Mouse (Mus musculus): ENCODE data around the gene Pou4f1. TPM values are rescaled to one million over a fixed set of nuclear protein-coding genes. Genes with fewer than 3 reads are reported as not detected.
"Not testable (repeated sequence)": the region's sequence is repeated elsewhere in the genome, so short reads cannot be mapped to it uniquely, and the experiment has no call there.

Gene Pou4f1
- total RNA-seq (2022) = 1 to 10 TPM in 1 of 4 experiments, under 1 TPM in 3; 0.13 to 1.0 (median 0.51) TPM

GRCm38 (mm10) chr14:104467966-104468622 lies at the start of gene Pou4f1:
Gene Pou4f1, minus strand, starts transcription at chr14:104467999.
- no peak for DNase-seq

DNA sequence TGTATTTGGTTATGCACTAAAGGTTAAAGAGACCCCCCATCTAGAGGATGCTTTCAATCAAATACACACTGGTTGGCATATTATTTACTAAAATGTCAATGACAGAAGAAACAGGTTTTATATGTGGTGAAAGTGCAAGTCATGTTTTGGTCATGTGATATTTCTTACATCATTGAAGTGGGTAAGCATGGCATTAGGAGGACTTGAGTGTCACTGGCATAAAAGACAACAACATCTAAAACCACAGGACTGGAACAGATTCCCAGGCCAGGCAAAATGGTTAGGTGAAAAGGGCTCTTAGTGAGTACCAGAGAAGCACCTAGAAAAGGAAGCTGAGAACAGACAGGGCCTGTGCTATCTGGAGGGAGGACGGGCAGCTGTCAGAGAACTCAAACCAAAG lies 43.9 kb upstream of the Pou4f1 start:
- no peak for DNase-seq

DNA sequence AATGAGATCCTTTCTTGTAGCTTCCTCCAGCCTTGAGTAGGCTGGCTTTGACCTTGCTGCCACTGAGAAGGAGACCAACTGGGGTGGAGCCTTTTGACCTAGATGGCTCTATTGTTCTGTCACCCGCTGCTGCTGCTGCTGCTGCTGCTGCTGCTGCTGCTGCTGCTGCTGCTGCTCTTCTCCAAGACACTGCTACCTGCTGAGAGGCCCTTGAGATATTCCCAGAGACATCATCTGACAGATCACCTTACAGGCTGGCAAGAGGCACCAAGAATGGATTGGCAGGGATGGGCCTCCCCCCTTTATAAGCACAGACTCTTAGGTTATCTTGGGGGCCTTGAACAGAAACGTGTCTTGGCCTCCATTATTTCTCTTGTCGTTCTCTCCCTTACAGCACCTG lies 35.0 kb upstream of the Pou4f1 start:
- DNase-seq = not testable (repeated sequence)

DNA sequence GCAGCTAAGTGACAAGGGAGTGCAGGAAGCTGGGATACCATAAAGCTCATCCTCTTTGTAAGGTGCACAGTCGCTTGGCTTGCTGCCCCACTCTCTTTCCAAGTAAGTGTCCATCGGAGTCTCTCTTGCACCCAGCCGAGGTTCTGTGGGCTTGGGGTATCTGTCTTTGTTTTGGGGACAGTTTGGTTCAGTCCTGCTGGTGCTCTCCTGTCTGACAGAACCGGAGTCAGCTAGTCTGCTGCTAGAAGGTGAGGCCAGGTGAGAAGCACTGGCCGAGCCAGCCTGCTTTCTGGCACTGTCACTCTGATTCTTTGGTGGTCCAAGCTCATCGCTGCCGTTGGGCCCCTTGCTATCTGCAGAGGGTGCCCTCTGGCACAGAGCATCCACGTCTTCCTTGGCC lies 12.0 kb upstream of the Pou4f1 start:
- DNase-seq = no peak

- DNase-seq = no peak
These were observed 10.8 kb upstream of the Pou4f1 start for GRCm38 (mm10) chr14:104478593-104478992.

- DNase-seq = no peak
These were observed 9.8 kb upstream of the Pou4f1 start for GRCm38 (mm10) chr14:104477616-104478015.

GRCm38 (mm10) chr14:104475438-104475837 lies 7.6 kb upstream of the Pou4f1 start:
- no peak for DNase-seq

GRCm38 (mm10) chr14:104468623-104468970 lies 798 bp upstream of the Pou4f1 start:
- no peak for DNase-seq

- no peak for DNase-seq
These were observed 450 bp downstream of the Pou4f1 start for GRCm38 (mm10) chr14:104467133-104467965.

DNA sequence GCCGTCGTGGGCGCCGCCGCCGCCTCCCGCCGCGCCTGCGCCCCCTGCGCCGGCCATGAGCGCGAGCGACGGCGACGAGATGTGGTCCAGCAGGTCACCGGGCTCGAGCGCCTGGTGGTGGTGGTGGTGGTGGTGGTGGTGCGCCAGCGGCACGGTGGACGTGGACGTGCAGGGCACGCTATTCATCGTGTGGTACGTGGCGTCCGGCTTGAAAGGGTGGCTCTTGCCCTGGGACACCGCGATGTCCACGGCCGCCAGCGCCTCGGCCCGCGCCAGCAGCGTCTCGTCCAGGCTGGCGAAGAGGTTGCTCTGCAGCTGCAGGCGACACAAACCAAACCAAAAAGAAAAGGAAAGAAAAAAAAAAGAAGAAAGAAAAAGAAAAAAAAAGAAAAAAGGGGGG lies 1.2 kb downstream of the Pou4f1 start:
- no peak for DNase-seq

DNA sequence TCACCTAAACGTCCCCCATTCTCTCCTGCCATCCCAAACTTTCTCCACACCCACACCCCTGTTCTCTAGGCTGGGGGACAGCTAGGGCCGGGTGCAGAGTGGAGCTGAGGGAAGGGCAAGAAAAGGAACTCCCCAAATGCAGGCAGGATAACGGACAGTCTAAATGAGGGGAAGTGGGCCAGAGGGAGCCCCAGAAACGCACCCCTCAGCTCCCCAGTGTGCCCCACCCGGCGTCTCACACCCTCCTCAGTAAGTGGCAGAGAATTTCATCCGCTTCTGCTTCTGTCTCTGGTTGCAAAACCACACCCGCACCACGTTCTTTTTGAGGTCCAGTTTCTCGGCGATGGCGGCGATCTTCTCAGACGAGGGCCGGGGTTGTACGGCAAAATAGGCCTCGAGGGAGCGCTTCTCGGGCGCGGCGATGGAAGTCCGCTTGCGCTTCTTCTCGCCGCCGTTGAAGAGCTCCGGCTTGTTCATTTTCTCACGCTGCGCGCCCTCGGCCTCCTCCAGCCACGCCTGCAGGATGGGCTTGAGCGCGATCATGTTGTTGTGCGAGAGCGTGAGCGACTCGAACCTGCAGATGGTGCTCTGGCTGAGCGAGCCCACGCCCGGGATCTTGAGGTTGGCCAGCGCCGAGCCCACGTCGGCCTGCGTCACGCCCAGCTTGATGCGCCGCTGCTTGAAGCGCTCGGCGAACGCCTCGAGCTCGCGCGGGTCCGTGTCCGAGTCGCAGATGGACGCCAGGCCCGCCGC lies 2.1 kb downstream of the Pou4f1 start:
- no peak for DNase-seq

GRCm38 (mm10) chr14:104464841-104465240 lies 3.0 kb downstream of the Pou4f1 start:
- DNase-seq = no peak

- no peak for DNase-seq
These were observed 4.1 kb downstream of the Pou4f1 start for GRCm38 (mm10) chr14:104463631-104464250.

DNA sequence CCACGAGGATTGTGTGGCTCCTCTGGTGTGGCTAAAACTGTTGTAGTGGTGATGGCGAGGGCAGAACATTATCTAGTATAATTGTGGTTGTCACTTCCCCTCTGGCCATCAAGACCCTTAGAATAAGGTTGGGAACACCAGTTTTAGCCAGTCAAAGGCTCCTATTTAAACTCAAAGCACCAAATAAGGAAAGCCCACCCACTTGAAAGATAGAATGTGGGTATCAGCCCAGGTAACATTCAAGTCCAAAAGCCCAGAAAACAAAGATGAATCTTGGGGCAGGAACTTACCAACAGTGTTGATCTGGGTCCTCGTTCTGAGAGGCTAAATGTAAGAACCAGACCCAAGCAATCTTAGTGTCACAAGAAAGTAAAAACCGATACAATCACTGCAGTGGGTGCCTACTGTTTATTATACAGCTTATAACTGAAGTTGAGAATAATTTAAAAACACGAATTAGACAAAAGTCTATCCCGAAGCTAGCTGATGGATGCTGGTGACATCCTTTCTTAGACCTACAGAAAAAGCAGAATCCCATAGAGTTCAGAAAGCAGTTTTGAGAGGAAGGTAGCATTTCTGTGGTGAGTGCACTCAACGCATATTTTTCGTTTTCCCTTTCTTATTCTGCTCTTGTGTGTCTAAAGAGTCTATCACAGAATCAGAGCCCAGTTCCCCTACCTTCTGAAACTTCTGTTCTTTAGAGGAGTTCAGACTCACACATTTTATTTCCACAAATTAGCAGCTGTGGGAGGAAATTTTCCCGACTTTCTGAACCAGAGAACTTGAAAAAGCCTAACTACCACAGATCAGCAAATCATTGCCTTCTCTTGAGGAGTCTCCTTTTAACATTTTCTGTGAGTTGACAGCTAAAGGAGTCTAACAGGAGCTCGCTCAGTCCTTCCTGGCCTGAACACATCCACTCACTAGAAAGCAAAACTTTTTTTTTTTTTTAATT lies 6.2 kb downstream of the Pou4f1 start:
- no peak for DNase-seq

- no peak for DNase-seq
These were observed 7.2 kb downstream of the Pou4f1 start for GRCm38 (mm10) chr14:104460325-104461285.

GRCm38 (mm10) chr14:104459513-104460111 lies 8.2 kb downstream of the Pou4f1 start:
- DNase-seq = no peak

DNA sequence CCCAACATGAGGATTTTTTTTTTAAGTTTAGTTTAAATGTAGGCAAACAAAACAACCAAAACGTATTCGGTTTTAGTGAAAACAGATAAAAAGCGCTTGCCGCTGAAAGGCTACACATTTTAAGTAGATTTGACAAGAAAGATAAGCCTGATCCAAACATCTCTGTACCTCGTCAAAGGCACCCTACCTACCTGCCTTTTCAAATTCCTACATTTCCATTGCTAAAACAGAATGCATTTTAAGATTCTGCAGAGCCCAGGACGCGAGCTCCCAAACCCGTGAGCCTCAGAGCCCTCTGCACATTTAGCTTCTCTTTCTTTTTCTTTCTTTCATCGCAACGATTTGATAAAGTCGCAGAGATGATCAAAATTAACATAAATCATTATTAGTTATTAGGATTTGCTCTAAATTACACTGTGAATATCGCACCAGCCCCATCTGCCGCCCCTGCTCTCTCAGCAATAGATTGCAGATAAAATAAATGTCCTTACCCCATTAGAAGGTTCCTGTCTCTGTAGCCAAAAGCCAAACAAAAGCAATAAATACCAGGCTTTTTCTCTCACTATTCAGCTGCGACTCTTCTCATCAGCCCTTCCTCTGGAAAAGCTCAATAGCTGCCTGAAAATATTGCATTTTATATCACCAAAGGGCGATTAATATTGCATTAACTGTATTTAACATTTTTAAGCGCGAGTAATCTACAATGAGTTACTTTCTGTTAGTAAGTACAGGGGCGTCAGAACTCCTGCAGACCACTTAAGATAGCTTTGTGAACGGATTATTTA lies 8.9 kb downstream of the Pou4f1 start:
- DNase-seq = no peak

- DNase-seq = no peak
These were observed 9.7 kb downstream of the Pou4f1 start for GRCm38 (mm10) chr14:104457966-104458710.
